Mouse (Mus musculus) erythroblast, embryonic 14.5 days (primary cell): Measurements from ENCODE around the gene Cd86.

Source experiments
- GATA1 ChIP-seq: IDR thresholded peaks from 2 replicates; pipeline ENCODE4 v1.6.1; 2012; ENCODE audit warnings: low read length, inconsistent platforms, mixed read lengths
- TAL1 ChIP-seq: IDR thresholded peaks from 3 replicates; pipeline ENCODE4 v1.6.1; 2012; ENCODE audit warnings: low read length, inconsistent platforms, mixed read lengths

DNA sequence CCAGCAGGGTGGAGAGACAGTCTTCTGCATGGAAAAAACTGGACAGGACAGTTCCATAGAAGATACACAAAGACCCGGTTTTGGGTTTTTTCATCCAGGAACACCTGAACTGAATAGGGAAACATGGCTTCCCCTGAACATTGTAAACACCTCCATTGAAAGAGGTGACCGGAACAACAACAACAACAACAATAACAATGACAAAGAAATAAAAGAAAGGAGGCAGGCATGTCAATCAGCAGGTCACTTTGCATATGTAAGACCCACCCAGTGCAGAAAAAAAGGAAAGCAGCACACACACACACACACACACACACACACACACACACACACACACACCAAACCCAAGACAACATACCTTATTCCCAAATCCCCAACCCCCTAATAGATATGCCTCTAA, 52.2 kb downstream of the Cd86 start:
- TF ChIP-seq GATA1 (no peak), TAL1 (no peak)
